Mouse (Mus musculus) heart, embryonic 14.5 days (tissue): Measurements from ENCODE around the gene Gper1. TPM values are rescaled to one million over a fixed set of nuclear protein-coding genes. Genes with fewer than 3 reads are reported as not detected.

Source experiments
- ATAC-seq: fragments of 200-750 bp; cut with Nextera tagmentation; 2 replicates; pipeline ENCODE4 v1.8.0; 2017; ENCODE audit warnings: low read depth, moderate TSS enrichment; ENCODE audit not compliant: insufficient number of reproducible peaks, insufficient read depth, low FRiP score
- H3K27ac ChIP-seq, 2 experiments: fragments of 200-500 bp in 1 of 2; fragments of 300-500 bp in 1 of 2; sonication (generic) in 1 of 2; replicated peaks in 1 of 2; 2 replicates each; pipeline ENCODE4 v1.5.1; 2012 to 2014; ENCODE audit warnings: low read depth in 2 of 2, low read length in 2 of 2, control low read depth in 1 of 2, mild to moderate bottlenecking in 1 of 2, mixed read lengths in 1 of 2; ENCODE audit not compliant: control insufficient read depth in 1 of 2, insufficient read depth in 1 of 2
- H3K27me3 ChIP-seq: fragments of 300-500 bp; sonication (generic); 2 replicates; pipeline ENCODE4 v1.6.1; 2014; ENCODE audit warnings: mild to moderate bottlenecking, low read length, control low read depth; ENCODE audit not compliant: control insufficient read depth, insufficient read depth
- H3K36me3 ChIP-seq: fragments of 300-500 bp; sonication (generic); 2 replicates; pipeline ENCODE4 v1.6.1; 2014; ENCODE audit warnings: mild to moderate bottlenecking, control low read depth, low read length, mixed read lengths; ENCODE audit not compliant: control insufficient read depth, insufficient read depth
- H3K4me1 ChIP-seq, 2 experiments: fragments of 200-500 bp in 1 of 2; fragments of 300-500 bp in 1 of 2; sonication (generic) in 1 of 2; 2 replicates each; pipeline ENCODE4 v1.6.1; 2012 to 2014; ENCODE audit warnings: low read length in 2 of 2, control low read depth in 1 of 2, mixed read lengths in 1 of 2; ENCODE audit not compliant: control insufficient read depth in 2 of 2, insufficient read depth in 2 of 2
- H3K4me2 ChIP-seq: fragments of 300-500 bp; sonication (generic); 2 replicates; pipeline ENCODE4 v1.6.1; 2014; ENCODE audit warnings: mild to moderate bottlenecking, low read length
- H3K4me3 ChIP-seq, 2 experiments: fragments of 200-500 bp in 1 of 2; fragments of 300-500 bp in 1 of 2; sonication (generic) in 1 of 2; 2 replicates each; pipeline ENCODE4 v1.5.1; 2012 to 2014; ENCODE audit warnings: low read length in 2 of 2, mild to moderate bottlenecking in 2 of 2, control low read depth in 1 of 2, low read depth in 1 of 2, moderate library complexity in 1 of 2; ENCODE audit not compliant: control insufficient read depth in 1 of 2, insufficient read depth in 1 of 2
- H3K9ac ChIP-seq: fragments of 300-500 bp; sonication (generic); 2 replicates; pipeline ENCODE4 v1.6.1; 2014; ENCODE audit warnings: mild to moderate bottlenecking, low read length
- H3K9me3 ChIP-seq: fragments of 300-500 bp; sonication (generic); 2 replicates; pipeline ENCODE4 v1.6.1; 2016; ENCODE audit warnings: low read length, control low read depth; ENCODE audit not compliant: control insufficient read depth
- WGBS: fragments of 180-500 bp; shearing (Covaris S2); extraction: QIAGEN DNeasy Blood & Tissue Kit; methylation state at CpG from one replicate; pipeline ENCODE4 v1.1.7; 2014; 5-methylcytosine and 5-hydroxymethylcytosine counted together
- polyA plus RNA-seq: library from polyadenylated mRNA; unstranded; fragments of >200 nt; fragmentation: Nextera tagmentation; extraction: Ambion mirVana; gene quantifications from 2 replicates; pipeline ENCODE4 v1.2.1, GENCODE M21; 2014

Gene Gper1
- polyA plus RNA-seq, 1 experiment from 2014 or later: 1.8 TPM

DNA sequence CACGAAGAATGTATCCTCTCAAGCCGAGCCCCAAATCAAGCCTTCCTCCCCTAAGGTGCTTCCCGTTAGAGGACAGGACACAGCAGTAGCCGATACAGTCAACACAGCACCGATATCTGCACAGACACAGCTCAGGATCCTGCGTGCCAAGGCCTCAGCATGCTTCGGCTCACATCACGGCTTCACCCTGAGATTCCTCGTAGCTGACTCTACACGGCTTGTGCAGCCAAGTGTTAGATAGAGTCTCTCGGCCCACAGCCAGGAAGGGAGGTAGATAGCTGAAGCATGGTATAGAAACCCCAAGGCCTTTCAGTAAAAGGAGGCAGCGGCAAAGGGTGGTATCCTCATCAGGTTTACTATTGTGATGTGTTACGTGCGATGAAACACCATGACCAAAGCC lies 23.0 kb upstream of the Gper1 start:
- no peak overlapping the region for H3K27ac ChIP-seq
- H3K4me2 ChIP-seq: no peak overlapping the region
- no peak overlapping the region for H3K4me3 ChIP-seq
- ATAC-seq: no peak
- 72% methylated on average over 14 of the region's 14 CpGs for WGBS
- no peaks in the 10 kb centered on the region for H3K36me3 ChIP-seq
- peaks cover 17 to 22% of the 10 kb centered on the region in 2 experiments for H3K4me1 ChIP-seq
- H3K27me3 ChIP-seq: no peaks in the 10 kb centered on the region; the same call in 1 of the 2 replicates
- no peak overlapping the region for H3K9ac ChIP-seq
- no peaks in the 10 kb centered on the region for H3K9me3 ChIP-seq

DNA sequence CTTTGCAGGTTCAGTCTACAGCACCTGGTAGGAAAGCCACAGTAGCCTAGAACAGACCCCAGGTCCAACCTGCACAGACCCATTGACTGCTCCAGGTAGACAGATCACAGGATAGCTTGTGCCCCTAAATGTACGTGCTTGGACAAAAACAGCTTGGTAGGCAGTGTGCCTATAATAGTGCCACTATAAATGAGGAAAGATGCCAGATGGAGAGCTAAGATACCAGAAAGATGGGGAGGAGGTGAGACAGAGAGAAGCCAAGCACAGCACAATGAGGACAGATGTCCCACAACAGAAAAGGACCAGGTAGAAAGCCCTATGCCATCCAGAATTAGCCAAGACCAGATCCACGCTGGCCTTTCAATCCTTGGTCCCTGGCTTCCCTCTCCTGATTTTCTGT lies 20.8 kb upstream of the Gper1 start:
- Histone ChIP-seq H3K4me2 (no peak overlapping the region), H3K9me3 (no peaks in the 10 kb centered on the region), H3K4me3 (no peak overlapping the region), H3K27me3 (no peaks in the 10 kb centered on the region; the same call in 1 of the 2 replicates), H3K4me1 (peaks cover 28 to 35% of the 10 kb centered on the region in 2 experiments), H3K27ac (no peak overlapping the region), H3K36me3 (no peaks in the 10 kb centered on the region), H3K9ac (no peak overlapping the region)
- ATAC-seq: no peak
- 91% methylated on average over 2 of the region's 2 CpGs for WGBS

DNA sequence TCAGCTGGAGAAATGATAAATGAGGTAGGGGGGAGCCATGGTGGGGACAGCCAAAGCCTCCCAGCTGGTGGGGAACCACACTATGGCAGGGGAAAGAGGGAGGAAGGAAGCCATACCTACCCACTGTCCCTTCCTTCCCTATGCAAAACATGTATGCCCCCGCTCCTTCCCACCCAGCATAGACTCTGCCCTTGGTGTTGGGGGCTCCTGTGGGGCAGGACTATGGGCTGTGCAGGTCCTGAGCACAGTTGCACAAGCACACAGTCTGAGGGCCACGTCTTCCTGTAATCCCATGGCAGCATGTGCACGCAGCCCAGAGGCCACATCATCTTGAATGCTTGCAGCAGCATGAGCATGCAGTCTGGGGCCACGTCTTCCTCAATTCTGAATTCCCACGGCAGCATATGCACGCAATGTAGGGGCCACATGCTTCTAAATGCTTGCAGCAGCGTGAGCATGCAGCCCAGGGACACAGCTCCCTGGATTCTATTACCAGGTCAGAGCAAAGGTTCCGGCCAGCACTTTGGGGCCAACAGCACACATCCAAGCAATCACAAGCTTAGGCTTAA lies 19.2 kb upstream of the Gper1 start:
- H3K27ac ChIP-seq: no peak overlapping the region
- no peak overlapping the region for H3K4me2 ChIP-seq
- ATAC-seq: no peak
- no peaks in the 10 kb centered on the region for H3K36me3 ChIP-seq
- no peak overlapping the region for H3K9ac ChIP-seq
- no peak overlapping the region for H3K4me3 ChIP-seq
- 89% methylated on average over 8 of the region's 8 CpGs for WGBS
- peaks cover 13 to 24% of the 10 kb centered on the region in 2 experiments for H3K4me1 ChIP-seq
- peaks cover 4% of the 10 kb centered on the region for H3K27me3 ChIP-seq
- H3K9me3 ChIP-seq: no peaks in the 10 kb centered on the region

DNA sequence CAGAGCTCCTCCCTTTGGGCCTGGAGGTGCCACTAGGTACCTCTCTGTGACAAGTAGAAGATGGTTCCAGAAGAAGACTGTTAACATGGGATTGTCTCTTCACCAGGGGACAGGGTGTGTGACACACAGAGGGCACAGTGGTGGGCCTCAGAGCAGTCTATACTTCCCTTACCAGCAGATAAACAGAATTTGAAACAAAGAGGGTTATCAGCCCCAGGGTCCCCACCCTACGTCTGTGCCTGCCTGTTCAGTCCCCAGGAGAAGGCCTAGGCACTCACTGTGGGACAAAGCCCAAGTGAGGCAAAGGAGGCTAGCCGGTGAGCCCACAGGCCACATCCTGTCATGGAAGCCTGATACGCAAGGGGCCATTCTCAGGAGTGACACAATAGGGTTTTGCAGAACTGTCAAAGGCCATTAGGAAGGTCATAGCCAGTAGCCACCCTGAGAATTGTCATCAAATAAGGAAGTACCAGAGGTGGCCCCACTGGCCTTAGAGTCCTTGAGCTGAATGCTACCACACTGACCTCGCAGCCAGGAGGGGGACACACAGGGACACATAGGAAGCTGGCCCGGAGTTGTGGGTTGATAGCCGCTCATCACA lies 18.1 kb upstream of the Gper1 start, which contains the start of gene C130050O18Rik:
TSS of gene C130050O18Rik (plus strand) at position 480 of the 601 bp plus-strand sequence.
- Histone ChIP-seq H3K9me3 (no peaks in the 10 kb centered on the region), H3K4me3 (no peak within 1 kb of the TSS), H3K27ac (no peak within 1 kb of the TSS), H3K36me3 (no peaks in the 10 kb centered on the region), H3K9ac (no peak within 1 kb of the TSS), H3K4me1 (peaks cover 20 to 33% of the 10 kb centered on the region in 2 experiments), H3K27me3 (peaks cover 4% of the 10 kb centered on the region), H3K4me2 (no peak within 1 kb of the TSS)
- no peak for ATAC-seq
- 74% methylated on average over 6 of the region's 6 CpGs for WGBS

DNA sequence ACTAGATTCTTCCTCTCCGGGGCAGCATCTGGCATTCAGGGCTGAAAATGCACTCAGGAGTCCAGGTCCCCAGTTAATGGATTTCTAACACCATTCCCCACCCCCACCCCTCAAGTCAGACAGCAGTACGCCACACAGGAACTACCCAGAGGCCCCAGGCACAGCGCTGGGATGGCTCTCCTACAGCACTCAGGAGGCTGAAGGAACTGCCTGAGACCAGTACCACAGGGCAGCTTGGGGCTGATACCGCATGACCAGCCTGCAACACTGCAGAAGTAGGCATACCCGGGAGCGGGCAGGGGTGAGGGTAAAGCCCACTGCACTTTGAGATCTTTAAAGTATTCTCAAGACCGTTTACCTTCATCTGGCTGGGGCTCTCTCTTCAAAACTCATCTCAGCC lies 17.5 kb upstream of the Gper1 start:
- no peaks in the 10 kb centered on the region for H3K36me3 ChIP-seq
- no peaks in the 10 kb centered on the region for H3K9me3 ChIP-seq
- no peak overlapping the region for H3K4me2 ChIP-seq
- ATAC-seq: no peak
- no peak overlapping the region for H3K9ac ChIP-seq
- peaks cover 25 to 37% of the 10 kb centered on the region in 2 experiments for H3K4me1 ChIP-seq
- whole genome bisulfite sequencing: 77% methylated on average over 7 of the region's 7 CpGs
- no peak overlapping the region for H3K4me3 ChIP-seq
- no peak overlapping the region for H3K27ac ChIP-seq
- peaks cover 4% of the 10 kb centered on the region for H3K27me3 ChIP-seq

DNA sequence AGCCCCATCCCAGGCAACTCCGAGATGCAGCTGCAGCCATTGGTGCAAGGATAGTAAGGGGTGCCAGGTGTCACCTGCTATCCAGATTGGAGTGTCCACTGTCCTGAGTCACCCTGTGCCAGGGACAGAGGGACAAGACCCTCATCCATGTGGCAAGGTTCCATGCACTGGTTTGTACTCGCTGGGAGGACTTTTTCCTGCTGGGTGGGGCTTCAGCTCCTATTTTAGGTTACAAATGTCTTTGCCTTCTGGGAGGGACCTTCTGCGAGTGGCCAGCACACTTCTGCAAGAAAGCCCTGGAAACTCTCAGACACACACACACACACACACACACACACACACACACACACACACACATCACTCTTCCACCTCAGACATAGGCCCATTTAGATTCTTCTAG lies 17.0 kb upstream of the Gper1 start:
- Histone ChIP-seq H3K4me1 (peaks cover 25 to 38% of the 10 kb centered on the region in 2 experiments), H3K27ac (no peak overlapping the region), H3K36me3 (no peaks in the 10 kb centered on the region), H3K4me2 (no peak overlapping the region), H3K27me3 (peaks cover 7% of the 10 kb centered on the region), H3K9me3 (no peaks in the 10 kb centered on the region), H3K9ac (no peak overlapping the region), H3K4me3 (no peak overlapping the region)
- ATAC-seq: no peak
- WGBS: 57% methylated on average over 3 of the region's 3 CpGs

DNA sequence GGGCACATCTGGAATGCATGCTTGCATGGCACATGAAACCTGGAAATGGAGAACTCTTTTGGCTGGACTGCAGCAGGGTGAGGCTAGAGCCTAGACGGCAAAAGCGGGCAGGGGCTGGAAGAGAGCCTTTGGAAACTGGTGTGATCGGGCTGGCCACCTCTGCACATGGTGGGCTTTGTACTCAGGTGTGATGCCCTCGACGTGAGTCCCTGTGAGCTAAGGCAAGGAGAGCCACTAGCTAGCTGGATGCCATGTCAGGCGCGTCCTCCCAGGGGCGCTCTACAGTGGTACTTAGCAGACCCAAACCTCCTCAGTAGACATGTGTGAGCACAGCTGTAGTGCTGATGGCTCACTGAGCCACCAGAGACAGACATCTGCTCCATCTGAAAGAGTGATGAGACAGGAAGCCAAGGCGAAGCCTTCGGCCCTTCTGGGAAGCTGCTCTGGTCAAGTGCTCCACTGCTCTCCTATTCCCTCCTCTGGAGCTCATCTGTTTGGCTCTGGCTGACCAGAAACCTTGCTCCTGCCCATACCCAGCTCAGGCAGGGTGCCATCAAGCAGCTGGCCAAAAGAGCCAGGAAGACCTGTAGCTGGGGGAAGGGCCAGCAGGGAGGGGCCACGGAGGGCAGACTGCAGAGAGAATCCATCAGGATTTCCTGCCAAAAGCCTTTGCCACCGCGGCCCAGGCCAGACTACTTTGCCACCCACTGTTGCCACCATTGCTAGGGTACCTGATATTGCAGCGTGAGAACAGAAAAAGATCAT lies 15.6 kb upstream of the Gper1 start:
- Histone ChIP-seq H3K27ac (no peak overlapping the region), H3K36me3 (no peaks in the 10 kb centered on the region), H3K4me1 (peaks cover 25 to 38% of the 10 kb centered on the region in 2 experiments), H3K4me3 (no peak overlapping the region), H3K9ac (no peak overlapping the region), H3K27me3 (peaks cover 18% of the 10 kb centered on the region), H3K4me2 (no peak overlapping the region), H3K9me3 (no peaks in the 10 kb centered on the region)
- 85% methylated on average over 14 of the region's 14 CpGs for WGBS
- ATAC-seq: no peak
